Mouse (Mus musculus) heart, adult 2 months (tissue): Measurements from ENCODE around the gene Gabrb1. TPM values are rescaled to one million over a fixed set of nuclear protein-coding genes. Genes with fewer than 3 reads are reported as not detected.

Experiments
- DNase-seq, 2 experiments: peaks; one replicate each; pipeline ENCODE4 v3.0.0; 2021
- H3K27ac ChIP-seq: fragments of 200-600 bp; 2 replicates; pipeline ENCODE4 v1.8.1; 2022
- H3K27me3 ChIP-seq: fragments of 200-500 bp; 2 replicates; pipeline ENCODE4 v1.6.1; 2012; ENCODE audit warnings: mild to moderate bottlenecking, low read length, inconsistent platforms, mixed read lengths; ENCODE audit not compliant: control insufficient read depth, insufficient read depth
- H3K36me3 ChIP-seq: fragments of 200-500 bp; 2 replicates; pipeline ENCODE4 v1.6.1; 2012; ENCODE audit warnings: low read length, inconsistent platforms; ENCODE audit not compliant: control insufficient read depth, insufficient read depth
- H3K4me1 ChIP-seq: fragments of 200-500 bp; 2 replicates; pipeline ENCODE4 v1.6.1; 2011; ENCODE audit warnings: low read length; ENCODE audit not compliant: control insufficient read depth, insufficient read depth
- H3K4me3 ChIP-seq: fragments of 200-600 bp; 2 replicates; pipeline ENCODE4 v1.8.1; 2022
- H3K79me2 ChIP-seq: fragments of 200-500 bp; replicated peaks from 2 replicates; pipeline ENCODE4 v1.6.1; 2012; ENCODE audit warnings: mild to moderate bottlenecking, inconsistent platforms, low read length, moderate library complexity, mixed read lengths; ENCODE audit not compliant: control insufficient read depth, insufficient read depth
- H3K9ac ChIP-seq: fragments of 200-500 bp; 2 replicates; pipeline ENCODE4 v1.6.1; 2012; ENCODE audit warnings: low read depth, mild to moderate bottlenecking, control low read depth, inconsistent platforms, low read length, mixed read lengths
- CTCF ChIP-seq: fragments of 200-600 bp; IDR thresholded peaks from 2 replicates; pipeline ENCODE4 v1.8.1; 2022; ENCODE audit warnings: antibody characterized with exemption, mild to moderate bottlenecking, moderate library complexity
- EP300 ChIP-seq: fragments of 200-500 bp; IDR thresholded peaks from 2 replicates; pipeline ENCODE4 v1.6.1; 2011; ENCODE audit warnings: low read depth, low read length, control low read depth; ENCODE audit not compliant: insufficient read depth
- POLR2A ChIP-seq: fragments of 200-500 bp; IDR thresholded peaks from 2 replicates; pipeline ENCODE4 v1.6.1; 2011; ENCODE audit warnings: mild to moderate bottlenecking, low read depth, low read length, control low read depth; ENCODE audit not compliant: insufficient read depth
- WGBS: fragments of 180-500 bp; shearing (Covaris S2); methylation state at CpG from one replicate; pipeline ENCODE4 v1.1.7; 2018; 5-methylcytosine and 5-hydroxymethylcytosine counted together
- intact Hi-C: fragments of 180-260 bp; cut with DNase I; formaldehyde crosslinking; loops from one replicate; pipeline ENCODE4 v1.15.1; 2025
- polyA plus RNA-seq: library from polyadenylated mRNA; depleted of rRNA; stranded (reverse); fragments of >200 nt; gene quantifications from 2 replicates; pipeline ENCODE4 v1.2.3, GENCODE M21; 2012
- total RNA-seq, 2 experiments: library from RNA; stranded (reverse); gene quantifications; 2 replicates each; pipeline ENCODE4 v1.2.3; 2021

The Gabrb1 gene
- total and polyA plus RNA-seq, 3 experiments = not detected

- Histone ChIP-seq H3K4me3 (no peak overlapping the region), H3K27ac (no peak overlapping the region), H3K79me2 (no peaks in the 10 kb centered on the region), H3K36me3 (no peaks in the 10 kb centered on the region), H3K27me3 (no peaks in the 10 kb centered on the region), H3K9ac (no peak overlapping the region), H3K4me1 (no peaks in the 10 kb centered on the region)
- intact Hi-C loops = no loop called here
- DNase-seq = no peak
- 66% methylated on average over 5 of the region's 5 CpGs for WGBS
- TF ChIP-seq POLR2A (no peak), EP300 (no peak), CTCF (no peak)
Observed at GRCm38 (mm10) chr5:71972831-71973230, 314.9 kb downstream of the Gabrb1 start.

- Histone ChIP-seq H3K27ac (no peak overlapping the region), H3K36me3 (no peaks in the 10 kb centered on the region), H3K4me1 (no peaks in the 10 kb centered on the region), H3K27me3 (no peaks in the 10 kb centered on the region), H3K9ac (no peak overlapping the region), H3K4me3 (no peak overlapping the region), H3K79me2 (no peaks in the 10 kb centered on the region)
- no peak for TF ChIP-seq CTCF
- TF ChIP-seq EP300 = no peak
- no peak for TF ChIP-seq POLR2A
- 79% methylated on average over 4 of the region's 4 CpGs for WGBS
- no peak for DNase-seq
- intact Hi-C loops = no loop called here
Observed at GRCm38 (mm10) chr5:71976133-71976532, 318.2 kb downstream of the Gabrb1 start.

- no peaks in the 10 kb centered on the region for H3K27me3 ChIP-seq
- H3K4me1 ChIP-seq = no peaks in the 10 kb centered on the region
- no peak overlapping the region for H3K9ac ChIP-seq
- TF ChIP-seq EP300 (no peak), CTCF (no peak), POLR2A (no peak)
- 53% methylated on average over 5 of the region's 5 CpGs for WGBS
- intact Hi-C loops = no loop called here
- H3K27ac ChIP-seq = no peak overlapping the region
- H3K79me2 ChIP-seq = no peaks in the 10 kb centered on the region
- no peak overlapping the region for H3K4me3 ChIP-seq
- no peak for DNase-seq
- H3K36me3 ChIP-seq = no peaks in the 10 kb centered on the region
Observed at GRCm38 (mm10) chr5:71976571-71977061, 318.7 kb downstream of the Gabrb1 start.

GRCm38 (mm10) chr5:71986561-71986960 lies 328.6 kb downstream of the Gabrb1 start:
- no peak for DNase-seq
- no peaks in the 10 kb centered on the region for H3K79me2 ChIP-seq
- H3K27me3 ChIP-seq = no peaks in the 10 kb centered on the region
- H3K36me3 ChIP-seq = no peaks in the 10 kb centered on the region
- TF ChIP-seq POLR2A (no peak), CTCF (no peak), EP300 (no peak)
- 60% methylated on average over 1 of the region's 1 CpGs for WGBS
- H3K4me1 ChIP-seq = no peaks in the 10 kb centered on the region
- no peak overlapping the region for H3K27ac ChIP-seq
- H3K9ac ChIP-seq = no peak overlapping the region
- intact Hi-C loops = no loop called here
- no peak overlapping the region for H3K4me3 ChIP-seq

GRCm38 (mm10) chr5:71986983-71987398 lies 329.1 kb downstream of the Gabrb1 start:
- H3K27ac ChIP-seq = no peak overlapping the region
- intact Hi-C loops = no loop called here
- no peak overlapping the region for H3K9ac ChIP-seq
- H3K36me3 ChIP-seq = no peaks in the 10 kb centered on the region
- WGBS = 71% methylated on average over 5 of the region's 5 CpGs
- H3K4me1 ChIP-seq = no peaks in the 10 kb centered on the region
- H3K27me3 ChIP-seq = no peaks in the 10 kb centered on the region
- no peaks in the 10 kb centered on the region for H3K79me2 ChIP-seq
- H3K4me3 ChIP-seq = no peak overlapping the region
- TF ChIP-seq EP300 = no peak
- no peak for TF ChIP-seq POLR2A
- TF ChIP-seq CTCF = no peak
- DNase-seq = no peak

- DNase-seq = no peak
- H3K36me3 ChIP-seq = no peaks in the 10 kb centered on the region
- H3K4me3 ChIP-seq = no peak overlapping the region
- 65% methylated on average over 4 of the region's 4 CpGs for WGBS
- intact Hi-C loops = no loop called here
- H3K9ac ChIP-seq = no peak overlapping the region
- TF ChIP-seq POLR2A (no peak), EP300 (no peak), CTCF (no peak)
- H3K27ac ChIP-seq = no peak overlapping the region
- H3K79me2 ChIP-seq = no peaks in the 10 kb centered on the region
- H3K4me1 ChIP-seq = no peaks in the 10 kb centered on the region
- no peaks in the 10 kb centered on the region for H3K27me3 ChIP-seq
Observed at GRCm38 (mm10) chr5:71999466-71999865, 341.6 kb downstream of the Gabrb1 start.
